19 mouse cellular contexts compared by ENCODE assay signal in genomic region chr7:73330754-73331153, GRCm38 (mm10). TPM values are rescaled to one million over a fixed set of nuclear protein-coding genes. Genes with fewer than 3 reads are reported as not detected.
DNase-seq lines count a peak whose midpoint lies in the region; ATAC-seq and TF ChIP-seq lines count a peak whose summit lies in the region.
"Had no signal": no experiment of that assay in that cellular context is flagged by ENCODE, and none has a peak within 500 bp of the region (broad histone marks: within the 10 kb centered on the region; RNA-seq: fewer than 3 reads in every experiment).

No protein-coding gene starts in this region.

- no peak for TF ChIP-seq CTCF in layer of hippocampus, adult 2 months (conservative IDR thresholded peaks at IDR 0.05)
- TF ChIP-seq CTCF in kidney, adult 2 months (conservative IDR thresholded peaks at IDR 0.05; ENCODE audit: insufficient read depth, insufficient read length, low read depth, low read length), result no peak

- H3K4me1 ChIP-seq in kidney, adult 2 months (ENCODE audit: control insufficient read depth, insufficient read depth, low read length), result no peaks in the 10 kb centered on the region

- peak overlapping the region; percentile 7; the same call in 1 of the 2 replicates for H3K27ac ChIP-seq in layer of hippocampus, adult 2 months
- H3K27ac ChIP-seq in kidney, adult 2 months (ENCODE audit: insufficient read depth, low read depth, low read length), result no peak overlapping the region
- H3K27ac ChIP-seq: embryonic facial prominence, embryonic 15.5 days; midbrain, embryonic 13.5 days; neural tube, embryonic 13.5 days had no signal

- no peak overlapping the region for H3K4me3 ChIP-seq in layer of hippocampus, adult 2 months
- no peak overlapping the region for H3K4me3 ChIP-seq in kidney, adult 2 months (ENCODE audit: insufficient read depth, low read depth, low read length)
- H3K4me3 ChIP-seq: embryonic facial prominence, embryonic 15.5 days; midbrain, embryonic 13.5 days; neural tube, embryonic 13.5 days had no signal

- DNase-seq in kidney, postnatal 14 days, result peak; percentile 12
- no peak for DNase-seq in kidney, postnatal 4 days
- peak in 1 of 2 experiments; percentile 58 for DNase-seq in layer of hippocampus, adult 2 months (ENCODE audit: low spot score in 2 of 2)
- peak; percentile 60 to 82 for DNase-seq in right cerebral cortex, postnatal 36 days (ENCODE audit: low spot score in 2 of 2)
- DNase-seq in adrenal gland, adult 8-10 months, result no peak
- no peak for DNase-seq in kidney, adult 2 months
- DNase-seq: adrenal gland, postnatal 36 days; cerebellum, adult 9-10 months; forebrain, postnatal 0 days; kidney, adult 9 months; lung, embryonic 14.5 days; thymus, postnatal 36 days had no signal

- no peaks in the 10 kb centered on the region for H3K27me3 ChIP-seq in kidney, adult 2 months (replicated peaks; ENCODE audit: control insufficient read depth, insufficient read depth, low read length)
- H3K27me3 ChIP-seq: embryonic facial prominence, embryonic 15.5 days; neural tube, embryonic 13.5 days; Patski had no signal

- no peak for TF ChIP-seq POLR2A in kidney, adult 2 months (IDR thresholded peaks at IDR 0.05; ENCODE audit: low read depth, low read length)

- peak; percentile 79 for ATAC-seq in frontal cortex, adult (ENCODE audit: low TSS enrichment)
- no peak for ATAC-seq in inflammation-experienced regulatory T-cells, adult 6 months
- ATAC-seq: CD4-positive, CD25-positive, alpha-beta regulatory T cell, adult 4 months; forebrain, postnatal 0 days; midbrain, embryonic 13.5 days; Patski had no signal

- 79% methylated on average over 12 of the region's 12 CpGs for WGBS in kidney, adult 2 months

- H3K36me3 ChIP-seq in kidney, adult 2 months (ENCODE audit: control insufficient read depth, insufficient read depth, low read length), result no peaks in the 10 kb centered on the region
- H3K36me3 ChIP-seq: embryonic facial prominence, embryonic 15.5 days; midbrain, embryonic 13.5 days; neural tube, embryonic 13.5 days had no signal

RNA-seq across cellular contexts. Expression of gene Rgma, which starts 44.6 kb away (rescaled TPM):
- total RNA-seq in layer of hippocampus, adult 2 months (2021), result 10 to 100 TPM; 45.9 to 53.2 TPM
- total RNA-seq in adrenal gland, adult 8-10 months (2022), result 10 to 100 TPM; 12.8 to 16.1 (median 14.0) TPM
- polyA plus RNA-seq in kidney, adult 2 months (2012; rRNA removed), result 7.2 and 8.7 TPM in 2 replicates
- polyA plus RNA-seq in inflammation-experienced regulatory T-cells, adult 6 months (2017; shearing (Covaris generic)), result not detected
- polyA plus RNA-seq: CD4-positive, CD25-positive, alpha-beta regulatory T cell, adult 4 months had no signal

Comparison
In these comparisons a context has a peak if more than half of its experiments do, and no peak if none do; other contexts are left out.
1. DNase-seq: peak in kidney, postnatal 14 days (single experiment) and right cerebral cortex, postnatal 36 days (2 of 2); none in kidney, postnatal 4 days (0 of 2), adrenal gland, adult 8-10 months (single experiment) and kidney, adult 2 months (single experiment).